Mouse (Mus musculus): ENCODE measurements at regions not wholly inside any gene's neighbourhood (a gene's known extent, or its start where the extent isn't known, plus 50 kb on each side); places are given as distances from the start of the nearest gene placed in this dataset.

DNA sequence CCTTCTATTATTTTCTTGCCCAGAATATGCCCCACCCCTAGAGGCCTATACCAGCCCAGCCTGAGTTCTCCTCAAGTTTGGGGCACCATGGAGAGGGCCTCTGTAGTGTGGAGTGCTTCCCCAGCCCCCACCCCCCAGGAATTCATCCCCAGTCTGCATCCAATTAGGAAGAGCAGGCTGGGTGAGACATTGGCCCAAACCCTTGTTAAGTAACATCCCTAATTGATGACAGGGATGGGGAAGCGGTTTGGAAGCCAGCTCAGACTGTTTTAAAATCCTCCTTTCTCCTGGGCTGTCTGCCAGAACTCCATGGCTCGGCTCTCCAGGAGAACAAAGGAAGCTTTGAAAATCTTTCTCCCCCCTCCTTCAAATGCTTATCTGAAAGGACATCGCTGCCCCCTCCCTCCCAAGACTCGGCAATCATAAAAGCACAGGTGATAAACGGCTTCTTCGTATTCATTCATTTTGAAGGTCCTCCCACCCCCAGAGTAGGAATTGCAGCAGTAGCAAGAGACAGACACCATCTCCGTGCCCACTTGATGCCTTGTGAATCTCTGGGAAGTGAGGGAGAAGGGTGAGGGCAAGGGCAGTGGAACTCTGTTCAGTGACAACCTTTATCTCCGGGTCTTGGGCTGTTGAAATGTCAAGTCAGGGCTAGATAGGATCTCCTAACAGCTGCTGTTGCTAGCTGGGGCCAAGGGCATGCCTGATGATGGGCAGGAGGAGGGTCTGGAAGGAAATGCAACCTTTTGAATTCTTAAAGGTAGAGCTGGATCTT is 280.3 kb upstream of the 4931429L15Rik start:
- TF ChIP-seq POLR2A (IDR thresholded peaks at IDR 0.05; ENCODE audit: insufficient read depth, low read depth, low read length) (no peak), CTCF (IDR thresholded peaks at IDR 0.05) (no peak)
